Mouse (Mus musculus): ENCODE results near the gene Sepsecs. TPM values are rescaled to one million over a fixed set of nuclear protein-coding genes. Genes with fewer than 3 reads are reported as not detected.
"Not testable (repeated sequence)": the region's sequence is repeated elsewhere in the genome, so short reads cannot be mapped to it uniquely, and the experiment has no call there.

Gene Sepsecs
- 7.2 and 10.7 TPM in 2 replicates for polyA plus RNA-seq (2014; fragmentation: Nextera tagmentation; extraction: Ambion mirVana)

DNA sequence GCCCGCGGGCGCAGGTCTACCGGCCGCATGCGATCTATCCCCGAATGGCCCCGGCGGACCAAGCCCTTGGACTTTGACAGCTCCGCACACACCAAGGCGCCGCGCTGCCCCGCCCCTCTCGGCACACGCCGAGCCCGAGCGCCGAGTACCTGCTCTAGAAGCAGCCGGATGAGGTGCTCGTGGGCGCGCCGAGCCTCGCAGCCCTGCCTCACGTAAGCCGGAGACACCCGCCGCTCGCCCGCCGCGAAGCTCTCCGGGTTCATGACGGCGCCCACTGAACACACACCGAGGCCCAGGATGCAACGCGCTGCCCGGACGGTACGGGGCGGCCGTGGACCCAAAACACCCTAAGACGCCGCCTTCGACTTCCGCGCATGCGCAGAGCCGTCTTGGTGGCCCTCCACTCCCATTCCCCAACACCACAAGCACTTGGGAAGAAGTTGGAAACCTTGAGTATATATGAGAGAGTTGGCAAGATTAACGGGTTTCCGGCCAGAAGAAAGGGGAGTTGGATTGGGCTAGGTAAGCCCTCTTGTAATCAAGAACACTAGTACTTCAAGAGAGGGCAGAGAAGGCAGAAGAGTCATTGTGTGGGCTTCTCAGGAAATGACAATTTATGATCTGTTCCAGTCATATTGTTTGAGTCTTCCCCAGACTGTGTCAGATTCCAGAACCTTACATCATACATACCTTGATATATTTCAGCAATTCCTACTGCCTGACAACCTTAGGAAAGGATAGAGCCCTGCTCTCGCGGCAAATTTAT lies at the start of gene Sepsecs:
Gene Sepsecs, minus strand, starts transcription at position 283 of the 766 bp plus-strand sequence.
- Histone ChIP-seq H3K9ac (replicated peaks; ENCODE audit: low read length) (peak within 1 kb of the TSS; percentile 89), H3K4me3 (replicated peaks; ENCODE audit: low read depth, low read length) (peak within 1 kb of the TSS; percentile 80), H3K36me3 (ENCODE audit: control insufficient read depth, insufficient read depth, low read length) (peaks cover 10% of the 10 kb centered on the region), H3K27ac (replicated peaks; ENCODE audit: low read depth, low read length) (peak within 1 kb of the TSS; percentile 63; the same call in 1 of the 2 replicates), H3K4me2 (ENCODE audit: low read length) (peak within 1 kb of the TSS; percentile 61), H3K4me1 (ENCODE audit: control insufficient read depth, insufficient read depth, low read length) (0 out of 2 replicates have a peak, but pooled peaks cover 4% of the 10 kb centered on the region), H3K27me3 (ENCODE audit: control insufficient read depth, insufficient read depth, low read length) (no peaks in the 10 kb centered on the region), H3K9me3 (ENCODE audit: control insufficient read depth, low read length) (no peaks in the 10 kb centered on the region)
- WGBS = 4% methylated on average over 56 of the region's 56 CpGs
- DNase-seq (peak; percentile 96), ATAC-seq (ENCODE audit: low FRiP score, low TSS enrichment) (peak; percentile 93)

DNA sequence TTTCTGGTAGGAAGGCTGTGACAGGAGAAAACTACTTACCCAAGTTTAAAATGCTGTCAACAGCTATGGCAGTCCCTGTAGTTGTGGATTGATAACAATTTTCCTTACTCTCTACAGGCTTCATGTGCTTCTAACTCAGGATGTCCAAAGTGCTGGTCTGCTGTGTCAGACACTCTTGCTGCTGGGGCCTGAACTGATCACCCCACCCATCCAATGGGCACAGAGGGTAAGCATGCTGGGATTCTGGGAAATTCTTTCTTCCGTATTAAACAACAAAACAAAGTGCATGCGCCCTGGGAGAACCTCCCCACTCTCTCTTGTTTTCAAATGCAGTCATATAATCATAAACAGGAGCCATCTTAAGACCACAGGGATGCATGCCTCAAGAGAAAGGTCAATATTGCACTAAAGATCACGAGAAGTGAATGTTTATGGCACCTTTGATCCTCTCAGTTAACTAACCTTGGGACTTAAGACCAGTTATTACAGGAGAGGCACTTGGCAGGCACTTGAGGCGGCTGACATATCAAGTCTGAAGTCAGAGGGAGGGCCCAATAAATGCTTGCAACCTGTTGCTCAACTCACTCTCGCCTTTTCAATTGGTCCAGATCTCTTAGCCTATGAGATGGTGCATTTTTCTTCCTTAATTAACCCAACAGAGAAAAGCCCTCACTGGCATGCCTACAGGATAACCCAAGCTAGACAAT lies 47.4 kb upstream of the Sepsecs start:
- H3K9me3 ChIP-seq (ENCODE audit: control insufficient read depth, low read length) = no peaks in the 10 kb centered on the region
- H3K27me3 ChIP-seq (ENCODE audit: control insufficient read depth, insufficient read depth, low read length) = no peaks in the 10 kb centered on the region
- H3K36me3 ChIP-seq (ENCODE audit: control insufficient read depth, insufficient read depth, low read length) = no peaks in the 10 kb centered on the region
- 80% methylated on average over 5 of the region's 5 CpGs for WGBS
- H3K4me3 ChIP-seq (replicated peaks; ENCODE audit: low read depth, low read length) = no peak overlapping the region
- no peak overlapping the region for H3K4me2 ChIP-seq (ENCODE audit: low read length)
- DNase-seq (no peak), ATAC-seq (ENCODE audit: low FRiP score, low TSS enrichment) (no peak)
- H3K9ac ChIP-seq (replicated peaks; ENCODE audit: low read length) = no peak overlapping the region
- H3K27ac ChIP-seq (replicated peaks; ENCODE audit: low read depth, low read length) = no peak overlapping the region
- no peaks in the 10 kb centered on the region for H3K4me1 ChIP-seq (ENCODE audit: control insufficient read depth, insufficient read depth, low read length)

DNA sequence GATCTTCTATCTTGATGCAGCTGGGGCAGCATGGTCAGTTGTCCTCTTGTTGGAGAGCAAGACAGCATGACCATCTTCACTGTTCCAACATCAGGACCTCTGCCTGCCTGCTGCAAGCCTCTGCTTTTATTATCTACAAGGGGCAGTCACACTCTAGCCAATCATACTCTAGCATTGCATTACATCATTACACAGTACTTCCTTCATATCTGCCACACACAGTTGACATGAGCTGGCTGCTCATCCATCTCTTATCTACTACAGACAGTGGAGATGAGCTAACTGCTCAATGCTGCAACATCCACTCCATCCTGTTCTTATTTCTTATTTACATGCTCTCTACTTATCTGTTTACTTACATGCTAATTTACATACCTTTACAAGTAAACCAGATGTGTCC lies 43.2 kb upstream of the Sepsecs start:
- Histone ChIP-seq H3K4me1 (ENCODE audit: control insufficient read depth, insufficient read depth, low read length) (no peaks in the 10 kb centered on the region), H3K9ac (replicated peaks; ENCODE audit: low read length) (no peak overlapping the region), H3K36me3 (ENCODE audit: control insufficient read depth, insufficient read depth, low read length) (no peaks in the 10 kb centered on the region), H3K9me3 (ENCODE audit: control insufficient read depth, low read length) (no peaks in the 10 kb centered on the region), H3K4me3 (replicated peaks; ENCODE audit: low read depth, low read length) (no peak overlapping the region), H3K4me2 (ENCODE audit: low read length) (no peak overlapping the region), H3K27ac (replicated peaks; ENCODE audit: low read depth, low read length) (no peak overlapping the region), H3K27me3 (ENCODE audit: control insufficient read depth, insufficient read depth, low read length) (no peaks in the 10 kb centered on the region)
- no peak for DNase-seq
- ATAC-seq (ENCODE audit: low FRiP score, low TSS enrichment) = no peak

DNA sequence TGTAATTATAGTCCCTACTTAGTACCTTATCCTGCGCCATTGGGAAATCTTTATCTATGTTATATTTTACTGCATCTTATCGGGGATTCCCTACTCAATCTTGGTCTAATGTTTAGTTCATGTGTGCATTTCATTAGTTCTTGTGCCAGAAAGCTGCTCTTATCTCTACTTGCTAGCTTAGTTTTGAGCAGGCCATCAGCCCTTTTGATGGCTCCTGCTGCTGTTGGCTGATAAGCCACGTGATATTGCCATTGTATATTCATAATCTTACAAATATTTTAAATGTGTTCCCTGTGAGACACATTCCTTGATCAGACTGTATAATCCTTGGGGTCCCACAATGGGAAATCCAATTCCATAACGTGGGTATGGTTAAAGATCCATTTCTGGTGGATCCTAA lies 35.1 kb upstream of the Sepsecs start:
- H3K27ac ChIP-seq (replicated peaks; ENCODE audit: low read depth, low read length) = no peak overlapping the region
- 70% methylated on average over 4 of the region's 4 CpGs for WGBS
- H3K4me3 ChIP-seq (replicated peaks; ENCODE audit: low read depth, low read length) = no peak overlapping the region
- peaks cover 5% of the 10 kb centered on the region; the same call in 1 of the 2 replicates for H3K9me3 ChIP-seq (ENCODE audit: control insufficient read depth, low read length)
- no peaks in the 10 kb centered on the region for H3K36me3 ChIP-seq (ENCODE audit: control insufficient read depth, insufficient read depth, low read length)
- H3K4me2 ChIP-seq (ENCODE audit: low read length) = no peak overlapping the region
- no peak for DNase-seq
- ATAC-seq (ENCODE audit: low FRiP score, low TSS enrichment) = no peak
- H3K9ac ChIP-seq (replicated peaks; ENCODE audit: low read length) = no peak overlapping the region
- no peaks in the 10 kb centered on the region for H3K27me3 ChIP-seq (ENCODE audit: control insufficient read depth, insufficient read depth, low read length)
- no peaks in the 10 kb centered on the region for H3K4me1 ChIP-seq (ENCODE audit: control insufficient read depth, insufficient read depth, low read length)

DNA sequence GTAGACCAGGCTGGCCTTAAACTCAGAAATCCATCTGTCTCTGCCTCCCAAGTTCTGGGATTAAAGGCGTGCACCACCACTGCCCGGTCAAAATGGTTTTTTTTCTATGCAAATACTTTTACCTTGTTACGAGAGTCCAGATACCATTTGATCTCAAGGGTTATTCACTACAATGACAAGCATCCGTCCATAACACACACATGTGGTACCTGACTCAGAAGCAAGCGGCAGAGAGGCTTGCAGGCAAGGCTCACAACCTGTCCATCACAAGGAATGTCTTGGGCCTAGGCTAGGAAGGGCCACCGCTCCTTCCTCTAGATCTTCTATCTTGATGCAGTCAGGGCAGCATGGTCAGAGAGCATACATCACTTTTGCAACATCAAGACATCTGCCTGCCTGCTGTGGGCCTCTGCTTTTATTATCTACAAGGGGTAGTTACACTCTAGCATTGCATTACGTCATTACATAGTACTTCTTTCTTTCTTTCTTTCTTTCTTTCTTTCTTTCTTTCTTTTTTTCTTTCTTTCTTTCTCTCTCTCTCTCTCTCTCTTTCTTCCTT lies 28.5 kb upstream of the Sepsecs start:
- 90% methylated on average over 7 of the region's 7 CpGs for WGBS
- not testable (repeated sequence) for H3K9me3 ChIP-seq (ENCODE audit: control insufficient read depth, low read length); H3K4me2 ChIP-seq (ENCODE audit: low read length); H3K4me3 ChIP-seq (replicated peaks; ENCODE audit: low read depth, low read length); H3K4me1 ChIP-seq (ENCODE audit: control insufficient read depth, insufficient read depth, low read length); DNase-seq; ATAC-seq (ENCODE audit: low FRiP score, low TSS enrichment); H3K27me3 ChIP-seq (ENCODE audit: control insufficient read depth, insufficient read depth, low read length); H3K9ac ChIP-seq (replicated peaks; ENCODE audit: low read length); H3K27ac ChIP-seq (replicated peaks; ENCODE audit: low read depth, low read length); H3K36me3 ChIP-seq (ENCODE audit: control insufficient read depth, insufficient read depth, low read length)

DNA sequence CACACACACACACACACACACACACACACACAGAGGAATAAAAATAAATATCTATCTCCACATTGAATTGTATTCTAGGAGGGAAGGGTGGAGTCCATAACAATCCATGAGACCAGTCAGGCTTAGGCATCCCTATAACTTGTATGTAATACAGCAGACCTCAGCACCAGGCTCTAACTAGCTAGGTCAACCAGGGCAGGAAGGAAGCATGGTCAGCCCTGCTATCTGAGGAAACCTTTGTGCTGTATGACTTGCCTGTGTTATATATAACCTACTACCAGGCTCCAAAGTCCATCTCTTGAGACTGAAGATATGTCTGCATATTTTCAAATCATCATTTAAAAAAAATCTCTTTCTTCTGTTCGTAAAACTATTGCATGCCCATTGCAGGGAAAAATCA lies 27.8 kb upstream of the Sepsecs start:
- H3K9ac ChIP-seq (replicated peaks; ENCODE audit: low read length) = no peak overlapping the region
- no peak overlapping the region for H3K4me2 ChIP-seq (ENCODE audit: low read length)
- no peaks in the 10 kb centered on the region for H3K36me3 ChIP-seq (ENCODE audit: control insufficient read depth, insufficient read depth, low read length)
- H3K27ac ChIP-seq (replicated peaks; ENCODE audit: low read depth, low read length) = no peak overlapping the region
- H3K4me3 ChIP-seq (replicated peaks; ENCODE audit: low read depth, low read length) = no peak overlapping the region
- no peaks in the 10 kb centered on the region for H3K27me3 ChIP-seq (ENCODE audit: control insufficient read depth, insufficient read depth, low read length)
- 96% methylated on average over 1 of the region's 1 CpGs for WGBS
- ATAC-seq (ENCODE audit: low FRiP score, low TSS enrichment) (no peak), DNase-seq (no peak)
- no peaks in the 10 kb centered on the region for H3K4me1 ChIP-seq (ENCODE audit: control insufficient read depth, insufficient read depth, low read length)
- H3K9me3 ChIP-seq (ENCODE audit: control insufficient read depth, low read length) = peaks cover 5% of the 10 kb centered on the region; the same call in 1 of the 2 replicates

DNA sequence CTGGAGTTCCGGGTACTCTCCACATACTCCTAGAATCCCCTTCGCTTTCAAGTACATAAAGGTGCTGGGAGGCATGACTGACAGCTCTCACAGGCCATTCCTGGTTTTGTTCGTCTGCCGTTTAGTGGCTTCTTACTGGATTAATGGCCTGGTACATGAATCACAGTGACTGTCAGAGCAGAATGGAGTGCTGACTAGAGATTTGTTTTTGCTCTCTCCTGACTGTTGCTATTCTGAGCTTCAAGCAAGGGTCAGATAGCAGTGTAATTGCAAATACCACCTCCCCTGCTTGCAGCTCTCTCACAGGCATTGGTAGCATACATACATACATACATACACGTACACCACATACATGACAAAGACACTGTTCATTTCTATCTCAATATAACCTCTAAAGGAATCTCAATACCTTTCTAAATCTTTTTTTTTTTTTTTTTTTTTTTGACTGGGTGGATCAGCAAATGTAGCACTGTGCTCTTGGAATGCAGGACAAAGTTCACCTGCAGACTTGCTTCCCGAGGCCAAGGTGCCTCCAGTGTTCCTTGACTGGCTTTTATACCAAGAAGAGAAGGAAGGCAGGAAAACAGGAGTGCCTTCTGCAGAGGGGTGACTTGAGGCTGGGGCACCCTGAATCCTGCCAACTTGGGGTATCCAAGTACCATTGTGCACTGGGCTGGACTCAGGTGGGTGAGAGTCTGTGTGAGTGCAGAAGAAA lies 18.4 kb upstream of the Sepsecs start:
- ATAC-seq (ENCODE audit: low FRiP score, low TSS enrichment) = no peak
- no peaks in the 10 kb centered on the region for H3K27me3 ChIP-seq (ENCODE audit: control insufficient read depth, insufficient read depth, low read length)
- no peak overlapping the region for H3K9ac ChIP-seq (replicated peaks; ENCODE audit: low read length)
- DNase-seq = no peak
- 63% methylated on average over 6 of the region's 6 CpGs for WGBS
- H3K4me1 ChIP-seq (ENCODE audit: control insufficient read depth, insufficient read depth, low read length) = no peaks in the 10 kb centered on the region
- H3K27ac ChIP-seq (replicated peaks; ENCODE audit: low read depth, low read length) = no peak overlapping the region
- H3K4me3 ChIP-seq (replicated peaks; ENCODE audit: low read depth, low read length) = no peak overlapping the region
- no peaks in the 10 kb centered on the region for H3K9me3 ChIP-seq (ENCODE audit: control insufficient read depth, low read length)
- no peak overlapping the region for H3K4me2 ChIP-seq (ENCODE audit: low read length)
- no peaks in the 10 kb centered on the region for H3K36me3 ChIP-seq (ENCODE audit: control insufficient read depth, insufficient read depth, low read length)

DNA sequence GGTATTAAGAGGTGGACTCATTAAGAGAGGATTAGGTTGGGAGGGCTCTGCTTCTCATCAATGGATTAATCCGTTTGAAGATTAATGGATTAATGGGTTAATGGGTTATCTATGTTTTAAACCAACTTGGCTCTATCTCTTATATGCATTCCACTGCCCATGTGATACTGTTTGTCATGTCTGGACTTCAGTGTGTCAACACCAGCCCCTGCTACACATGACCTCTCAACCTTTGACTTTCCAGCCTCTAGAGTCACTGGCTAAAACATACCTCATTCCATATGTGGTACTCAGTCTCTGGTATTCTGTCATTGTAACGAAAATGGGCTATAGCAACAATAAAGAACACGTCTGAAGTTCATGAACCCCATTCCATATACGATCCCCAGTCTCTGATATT lies 11.6 kb upstream of the Sepsecs start:
- Histone ChIP-seq H3K27me3 (ENCODE audit: control insufficient read depth, insufficient read depth, low read length) (no peaks in the 10 kb centered on the region), H3K9me3 (ENCODE audit: control insufficient read depth, low read length) (no peaks in the 10 kb centered on the region), H3K36me3 (ENCODE audit: control insufficient read depth, insufficient read depth, low read length) (no peaks in the 10 kb centered on the region), H3K9ac (replicated peaks; ENCODE audit: low read length) (no peak overlapping the region), H3K4me3 (replicated peaks; ENCODE audit: low read depth, low read length) (no peak overlapping the region), H3K27ac (replicated peaks; ENCODE audit: low read depth, low read length) (no peak overlapping the region), H3K4me1 (ENCODE audit: control insufficient read depth, insufficient read depth, low read length) (no peaks in the 10 kb centered on the region), H3K4me2 (ENCODE audit: low read length) (no peak overlapping the region)
- DNase-seq (no peak), ATAC-seq (ENCODE audit: low FRiP score, low TSS enrichment) (no peak)
- 55% methylated on average over 4 of the region's 4 CpGs for WGBS

All from midbrain, embryonic 14.5 days (tissue).